ENCODE assay signal across 8 mouse cellular contexts in genomic region chr7:135853127-135853813, GRCm38 (mm10).
DNase-seq lines count a peak whose midpoint lies in the region; ATAC-seq and TF ChIP-seq lines count a peak whose summit lies in the region.

No protein-coding gene starts in this region.

- H3K36me3 ChIP-seq in heart, adult 2 months (ENCODE audit: control insufficient read depth, insufficient read depth, low read length) = no peaks in the 10 kb centered on the region
- no peaks in the 10 kb centered on the region for H3K36me3 ChIP-seq in forebrain, embryonic 14.5 days (ENCODE audit: control insufficient read depth, insufficient read depth, low read length)
- H3K36me3 ChIP-seq in kidney, postnatal 0 days (ENCODE audit: insufficient read depth, low read length) = no peaks in the 10 kb centered on the region
- no peaks in the 10 kb centered on the region for H3K36me3 ChIP-seq in midbrain, embryonic 12.5 days

- 15% methylated on average over 39 of the region's 39 CpGs for WGBS in heart, adult 2 months
- 5% methylated on average over 39 of the region's 39 CpGs for WGBS in forebrain, embryonic 14.5 days
- WGBS in kidney, postnatal 0 days = 8% methylated on average over 39 of the region's 39 CpGs
- 5% methylated on average over 36 of the region's 39 CpGs for WGBS in midbrain, embryonic 12.5 days

- no peak for TF ChIP-seq POLR2A in heart, adult 2 months (IDR thresholded peaks at IDR 0.05; ENCODE audit: insufficient read depth, low read depth, low read length)

- no peak for TF ChIP-seq EP300 in heart, adult 2 months (IDR thresholded peaks at IDR 0.05; ENCODE audit: insufficient read depth, low read depth, low read length)

- peak overlapping the region; percentile 55 for H3K4me2 ChIP-seq in forebrain, embryonic 14.5 days (ENCODE audit: low read length)
- H3K4me2 ChIP-seq in kidney, postnatal 0 days (ENCODE audit: low read length) = peak overlapping the region; percentile 56
- peak overlapping the region; percentile 53 for H3K4me2 ChIP-seq in midbrain, embryonic 12.5 days (replicated peaks)

- H3K27me3 ChIP-seq in heart, adult 2 months (ENCODE audit: control insufficient read depth, insufficient read depth, low read length) = no peaks in the 10 kb centered on the region
- peaks cover 16% of the 10 kb centered on the region for H3K27me3 ChIP-seq in forebrain, embryonic 14.5 days (replicated peaks; ENCODE audit: control insufficient read depth, insufficient read depth, low read length)
- no peaks in the 10 kb centered on the region for H3K27me3 ChIP-seq in kidney, postnatal 0 days (ENCODE audit: insufficient read depth, low read length)
- peaks cover 45% of the 10 kb centered on the region for H3K27me3 ChIP-seq in midbrain, embryonic 12.5 days

- H3K27ac ChIP-seq in heart, adult 2 months = no peak overlapping the region
- no peak overlapping the region for H3K27ac ChIP-seq in forebrain, embryonic 14.5 days (ENCODE audit: low read depth, low read length)
- H3K27ac ChIP-seq in kidney, postnatal 0 days = no peak overlapping the region
- peak overlapping the region; percentile 26; the same call in 1 of the 2 replicates for H3K27ac ChIP-seq in midbrain, embryonic 12.5 days (replicated peaks)

- peak; percentile 51 for TF ChIP-seq CTCF in heart, adult 2 months (IDR thresholded peaks at IDR 0.05)
- peak; percentile 40; the same call in 1 of the 2 replicates for TF ChIP-seq CTCF in kidney, postnatal 0 days (IDR thresholded peaks at IDR 0.05; ENCODE audit: low read depth)

- no peak overlapping the region for H3K9ac ChIP-seq in heart, adult 2 months (ENCODE audit: low read depth, low read length)
- peak overlapping the region; percentile 50 for H3K9ac ChIP-seq in forebrain, embryonic 14.5 days (ENCODE audit: low read length)
- H3K9ac ChIP-seq in kidney, postnatal 0 days (ENCODE audit: low read depth, low read length) = 0 out of 2 replicates have a peak overlapping the region, but pooled peaks have one; percentile 19
- H3K9ac ChIP-seq in midbrain, embryonic 12.5 days (replicated peaks) = peak overlapping the region; percentile 41; the same call in 1 of the 2 replicates

- no peak overlapping the region for H3K4me3 ChIP-seq in heart, adult 2 months
- peak overlapping the region; percentile 29 for H3K4me3 ChIP-seq in forebrain, embryonic 14.5 days (ENCODE audit: low read depth, low read length)
- peak overlapping the region; percentile 16; the same call in 1 of the 2 replicates for H3K4me3 ChIP-seq in kidney, postnatal 0 days (replicated peaks; ENCODE audit: low read depth, low read length)
- H3K4me3 ChIP-seq in midbrain, embryonic 12.5 days = peak overlapping the region; percentile 31

- intact Hi-C loops in heart, adult 2 months (cut with DNase I) = loop anchor here (5.0 kb wide), 1 partner anchor 94 kb away; no protein-coding TSS in a partner anchor

- ATAC-seq in forebrain, embryonic 14.5 days = peak; percentile 91
- ATAC-seq in kidney, postnatal 0 days (replicated peaks; ENCODE audit: low FRiP score, low read depth) = peak; percentile 46
- peak; percentile 83 for ATAC-seq in midbrain, embryonic 12.5 days (ENCODE audit: low FRiP score, low read depth)
- no peak for ATAC-seq in erythroid progenitor cell, adult 5-6 weeks (replicated peaks; ENCODE audit: low FRiP score, poor library complexity, severe bottlenecking)
- ATAC-seq in monocyte, adult 5-6 weeks (replicated peaks; ENCODE audit: insufficient number of reproducible peaks, low FRiP score, low TSS enrichment, poor library complexity, severe bottlenecking) = no peak

- no peaks in the 10 kb centered on the region for H3K9me3 ChIP-seq in forebrain, embryonic 14.5 days (replicated peaks; ENCODE audit: control insufficient read depth, low read length)
- no peaks in the 10 kb centered on the region for H3K9me3 ChIP-seq in kidney, postnatal 0 days (replicated peaks; ENCODE audit: low read length)
- H3K9me3 ChIP-seq in midbrain, embryonic 12.5 days = no peaks in the 10 kb centered on the region

- no peaks in the 10 kb centered on the region for H3K79me2 ChIP-seq in heart, adult 2 months (replicated peaks; ENCODE audit: control insufficient read depth, insufficient read depth, low read length)

- H3K4me1 ChIP-seq in heart, adult 2 months (ENCODE audit: control insufficient read depth, insufficient read depth, low read length) = no peaks in the 10 kb centered on the region
- H3K4me1 ChIP-seq in forebrain, embryonic 14.5 days (ENCODE audit: control insufficient read depth, insufficient read depth, low read length) = peaks cover 14% of the 10 kb centered on the region
- H3K4me1 ChIP-seq in kidney, postnatal 0 days (replicated peaks; ENCODE audit: insufficient read depth, low read length) = 0 out of 2 replicates have a peak, but pooled peaks cover 6% of the 10 kb centered on the region
- peaks cover 26% of the 10 kb centered on the region for H3K4me1 ChIP-seq in midbrain, embryonic 12.5 days

- DNase-seq in heart, adult 2 months = peak in 1 of 2 experiments; percentile 37
- no peak for DNase-seq in heart, adult 11 months
- DNase-seq in Muller cell, postnatal 12 days (ENCODE audit: inconsistent ontology term) = peak; percentile 46
- peak; percentile 60 for DNase-seq in forebrain, embryonic 14.5 days (ENCODE audit: low spot score)
- peak; percentile 55 for DNase-seq in kidney, postnatal 0 days (ENCODE audit: low spot score)

Comparison
In these comparisons a context has a peak if more than half of its experiments do, and no peak if none do; other contexts are left out.
1. ATAC-seq: peak in forebrain, embryonic 14.5 days (single experiment), kidney, postnatal 0 days (single experiment) and midbrain, embryonic 12.5 days (single experiment); none in erythroid progenitor cell, adult 5-6 weeks (single experiment) and monocyte, adult 5-6 weeks (single experiment).
2. Peak in every context shown above with its lines, with median percentiles within 50 percentile points of each other: H3K4me2 ChIP-seq.